Mouse (Mus musculus): Measurements from ENCODE around the gene 4930562C15Rik. TPM values are rescaled to one million over a fixed set of nuclear protein-coding genes. Genes with fewer than 3 reads are reported as not detected.
A peak's percentile ranks its signal among the peaks of the same experiment; 100 is the strongest.
"Not testable (repeated sequence)": the region's sequence is repeated elsewhere in the genome, so short reads cannot be mapped to it uniquely, and the experiment has no call there.

4930562C15Rik gene
- polyA plus RNA-seq, 1 experiment from 2014 or later = 2.2 TPM

GRCm38 (mm10) chr16:4796631-4797030 is 38.6 kb upstream of the 4930562C15Rik start:
- no peaks in the 10 kb centered on the region for H3K4me1 ChIP-seq (ENCODE audit: insufficient read depth, low read depth, low read length)
- H3K27ac ChIP-seq (ENCODE audit: low read length) = no peak overlapping the region
- H3K9me3 ChIP-seq (ENCODE audit: low read length) = no peaks in the 10 kb centered on the region
- no peak overlapping the region for H3K4me2 ChIP-seq (replicated peaks; ENCODE audit: low read depth, low read length)
- H3K27me3 ChIP-seq (replicated peaks; ENCODE audit: insufficient read depth, low read length) = no peaks in the 10 kb centered on the region
- TF ChIP-seq EP300 (IDR thresholded peaks at IDR 0.05) (no peak), CTCF (IDR thresholded peaks at IDR 0.05) (no peak)
- 53% methylated on average over 4 of the region's 4 CpGs for WGBS
- no peaks in the 10 kb centered on the region for H3K36me3 ChIP-seq (ENCODE audit: insufficient read depth, low read length)
- no peak overlapping the region for H3K4me3 ChIP-seq (ENCODE audit: low read depth, low read length)
- peak; percentile 60 for DNase-seq (ENCODE audit: low spot score)
- no peak overlapping the region for H3K9ac ChIP-seq (replicated peaks; ENCODE audit: low read depth)
- ATAC-seq = peak; percentile 59

- WGBS = 87% methylated on average over 3 of the region's 3 CpGs
- Histone ChIP-seq H3K27me3 (replicated peaks; ENCODE audit: insufficient read depth, low read length) (no peaks in the 10 kb centered on the region), H3K36me3 (ENCODE audit: insufficient read depth, low read length) (no peaks in the 10 kb centered on the region), H3K9ac (replicated peaks; ENCODE audit: low read depth) (no peak overlapping the region), H3K4me3 (ENCODE audit: low read depth, low read length) (no peak overlapping the region), H3K4me2 (replicated peaks; ENCODE audit: low read depth, low read length) (no peak overlapping the region), H3K9me3 (ENCODE audit: low read length) (peaks cover 3% of the 10 kb centered on the region; the same call in 1 of the 2 replicates), H3K4me1 (ENCODE audit: insufficient read depth, low read depth, low read length) (no peaks in the 10 kb centered on the region), H3K27ac (ENCODE audit: low read length) (no peak overlapping the region)
- DNase-seq (ENCODE audit: low spot score) = no peak
- no peak for TF ChIP-seq EP300 (IDR thresholded peaks at IDR 0.05)
- no peak for TF ChIP-seq CTCF (IDR thresholded peaks at IDR 0.05)
- no peak for ATAC-seq
Measured at GRCm38 (mm10) chr16:4818349-4818748, 16.9 kb upstream of the 4930562C15Rik start.

GRCm38 (mm10) chr16:4824466-4824865 is 10.8 kb upstream of the 4930562C15Rik start:
- 74% methylated on average over 5 of the region's 5 CpGs for WGBS

GRCm38 (mm10) chr16:4827639-4828038 is 7.6 kb upstream of the 4930562C15Rik start:
- no peak for ATAC-seq
- no peak overlapping the region for H3K4me3 ChIP-seq (ENCODE audit: low read depth, low read length)
- 87% methylated on average over 5 of the region's 5 CpGs for WGBS

More at GRCm38 (mm10) chr16:4824466-4824865, 10.8 kb upstream of the 4930562C15Rik start:
- H3K9ac ChIP-seq (replicated peaks; ENCODE audit: low read depth); H3K27me3 ChIP-seq (replicated peaks; ENCODE audit: insufficient read depth, low read length); H3K4me2 ChIP-seq (replicated peaks; ENCODE audit: low read depth, low read length); DNase-seq (ENCODE audit: low spot score); H3K27ac ChIP-seq (ENCODE audit: low read length); H3K9me3 ChIP-seq (ENCODE audit: low read length); H3K36me3 ChIP-seq (ENCODE audit: insufficient read depth, low read length); ATAC-seq; H3K4me3 ChIP-seq (ENCODE audit: low read depth, low read length); H3K4me1 ChIP-seq (ENCODE audit: insufficient read depth, low read depth, low read length): not testable (repeated sequence)

GRCm38 (mm10) chr16:4829271-4829900 is 5.8 kb upstream of the 4930562C15Rik start:
- TF ChIP-seq EP300 (IDR thresholded peaks at IDR 0.05) = peak; percentile 53
- TF ChIP-seq CTCF (IDR thresholded peaks at IDR 0.05) = no peak
- H3K9ac ChIP-seq (replicated peaks; ENCODE audit: low read depth) = no peak overlapping the region
- no peaks in the 10 kb centered on the region for H3K36me3 ChIP-seq (ENCODE audit: insufficient read depth, low read length)
- WGBS = 41% methylated on average over 6 of the region's 6 CpGs
- no peak overlapping the region for H3K4me2 ChIP-seq (replicated peaks; ENCODE audit: low read depth, low read length)
- ATAC-seq (peak; percentile 60), DNase-seq (ENCODE audit: low spot score) (peak; percentile 49)
- H3K4me3 ChIP-seq (ENCODE audit: low read depth, low read length) = no peak overlapping the region
- H3K9me3 ChIP-seq (ENCODE audit: low read length) = no peaks in the 10 kb centered on the region
- no peak overlapping the region for H3K27ac ChIP-seq (ENCODE audit: low read length)
- no peaks in the 10 kb centered on the region for H3K27me3 ChIP-seq (replicated peaks; ENCODE audit: insufficient read depth, low read length)
- H3K4me1 ChIP-seq (ENCODE audit: insufficient read depth, low read depth, low read length) = no peaks in the 10 kb centered on the region

More at GRCm38 (mm10) chr16:4827639-4828038, 7.6 kb upstream of the 4930562C15Rik start:
- no peak for TF ChIP-seq CTCF (IDR thresholded peaks at IDR 0.05)
- no peak for TF ChIP-seq EP300 (IDR thresholded peaks at IDR 0.05)
- no peak for DNase-seq (ENCODE audit: low spot score)
- Histone ChIP-seq H3K4me1 (ENCODE audit: insufficient read depth, low read depth, low read length) (no peaks in the 10 kb centered on the region), H3K27ac (ENCODE audit: low read length) (no peak overlapping the region), H3K9me3 (ENCODE audit: low read length) (no peaks in the 10 kb centered on the region), H3K9ac (replicated peaks; ENCODE audit: low read depth) (no peak overlapping the region), H3K27me3 (replicated peaks; ENCODE audit: insufficient read depth, low read length) (no peaks in the 10 kb centered on the region), H3K4me2 (replicated peaks; ENCODE audit: low read depth, low read length) (no peak overlapping the region), H3K36me3 (ENCODE audit: insufficient read depth, low read length) (no peaks in the 10 kb centered on the region)

GRCm38 (mm10) chr16:4831650-4832419 is 3.4 kb upstream of the 4930562C15Rik start:
- WGBS = 53% methylated on average over 15 of the region's 15 CpGs
- DNase-seq (ENCODE audit: low spot score) (peak; percentile 34), ATAC-seq (peak; percentile 51)
- Histone ChIP-seq H3K4me2 (replicated peaks; ENCODE audit: low read depth, low read length) (no peak overlapping the region), H3K4me3 (ENCODE audit: low read depth, low read length) (no peak overlapping the region), H3K9ac (replicated peaks; ENCODE audit: low read depth) (no peak overlapping the region), H3K27ac (ENCODE audit: low read length) (no peak overlapping the region), H3K36me3 (ENCODE audit: insufficient read depth, low read length) (no peaks in the 10 kb centered on the region), H3K27me3 (replicated peaks; ENCODE audit: insufficient read depth, low read length) (no peaks in the 10 kb centered on the region), H3K9me3 (ENCODE audit: low read length) (no peaks in the 10 kb centered on the region), H3K4me1 (ENCODE audit: insufficient read depth, low read depth, low read length) (no peaks in the 10 kb centered on the region)
- TF ChIP-seq EP300 (IDR thresholded peaks at IDR 0.05) (no peak), CTCF (IDR thresholded peaks at IDR 0.05) (peak; percentile 54)

All from lung, postnatal 0 days (tissue).